Mouse (Mus musculus) ES-CJ7 (cell line): ENCODE results near the gene Runx2.

Experiments used
- DNase-seq: peaks from one replicate; pipeline ENCODE4 v3.0.0; 2011; ENCODE audit warnings: low read depth, low spot score

The Runx2 gene

DNA sequence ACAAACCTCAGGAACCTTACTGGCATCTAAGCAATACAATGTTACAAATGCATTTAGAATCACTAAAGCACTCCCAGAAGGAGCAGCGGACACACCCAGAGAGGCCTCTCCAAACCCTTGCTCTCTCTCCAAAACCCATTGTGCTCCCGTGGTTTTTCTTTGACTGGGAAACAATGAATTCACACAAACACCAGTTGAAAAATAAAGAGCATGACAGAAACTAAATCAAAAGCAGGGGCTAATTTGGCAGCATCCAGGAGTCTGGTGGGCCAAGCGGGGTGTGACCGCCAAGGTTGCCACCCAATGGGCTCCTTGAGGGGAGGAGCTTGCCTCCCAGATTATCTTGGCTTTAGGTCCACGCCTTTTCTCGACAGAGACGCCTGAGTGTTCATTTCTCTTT, 341.9 kb downstream of the Runx2 start:
- peak; percentile 87 for DNase-seq

DNA sequence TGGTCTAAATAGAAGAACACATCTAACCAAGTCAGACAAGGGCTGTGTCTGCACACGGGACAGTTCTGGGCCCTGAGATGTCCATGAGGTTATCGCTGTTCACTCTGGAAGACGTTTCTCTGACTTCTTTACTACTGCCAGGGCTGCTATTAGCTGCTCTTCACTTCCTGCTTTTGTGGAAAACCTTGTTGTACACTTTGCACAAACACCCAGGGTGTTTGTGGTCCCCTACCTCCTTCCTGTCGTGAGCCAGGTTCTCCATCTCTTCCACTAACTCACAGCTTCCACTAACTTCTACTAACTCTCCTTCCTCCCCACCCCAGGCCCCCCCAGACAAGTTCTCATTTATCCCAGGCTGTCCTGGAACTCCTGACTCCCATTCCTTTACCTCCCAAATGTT, 350.9 kb downstream of the Runx2 start:
- no peak for DNase-seq

GRCm38 (mm10) chr17:44460156-44460555, 354.4 kb downstream of the Runx2 start:
- DNase-seq, result no peak

GRCm38 (mm10) chr17:44459029-44459428, 355.6 kb downstream of the Runx2 start:
- DNase-seq, result no peak

DNA sequence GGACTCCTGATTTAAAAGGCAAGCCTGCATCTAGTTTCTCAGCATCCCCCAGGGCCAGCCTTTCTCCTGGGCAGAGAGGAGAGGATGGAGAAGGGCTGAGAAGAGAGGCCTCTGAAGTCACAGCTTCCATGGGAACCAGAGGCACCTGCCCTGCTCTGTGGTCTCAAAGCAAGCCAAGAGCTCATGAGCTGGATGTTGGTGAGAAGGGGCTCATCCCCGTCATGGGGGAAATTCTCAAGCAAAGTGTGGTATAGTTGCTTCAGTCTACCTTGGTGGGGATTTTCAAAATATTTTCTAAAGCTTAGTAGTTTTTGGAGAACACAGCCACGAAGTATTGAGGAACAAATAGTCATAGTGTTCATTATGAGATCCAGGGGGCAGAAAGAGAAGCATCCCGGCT, 357.9 kb downstream of the Runx2 start:
- no peak for DNase-seq

GRCm38 (mm10) chr17:44455681-44456600, 358.7 kb downstream of the Runx2 start:
- DNase-seq, result peak; percentile 45

DNA sequence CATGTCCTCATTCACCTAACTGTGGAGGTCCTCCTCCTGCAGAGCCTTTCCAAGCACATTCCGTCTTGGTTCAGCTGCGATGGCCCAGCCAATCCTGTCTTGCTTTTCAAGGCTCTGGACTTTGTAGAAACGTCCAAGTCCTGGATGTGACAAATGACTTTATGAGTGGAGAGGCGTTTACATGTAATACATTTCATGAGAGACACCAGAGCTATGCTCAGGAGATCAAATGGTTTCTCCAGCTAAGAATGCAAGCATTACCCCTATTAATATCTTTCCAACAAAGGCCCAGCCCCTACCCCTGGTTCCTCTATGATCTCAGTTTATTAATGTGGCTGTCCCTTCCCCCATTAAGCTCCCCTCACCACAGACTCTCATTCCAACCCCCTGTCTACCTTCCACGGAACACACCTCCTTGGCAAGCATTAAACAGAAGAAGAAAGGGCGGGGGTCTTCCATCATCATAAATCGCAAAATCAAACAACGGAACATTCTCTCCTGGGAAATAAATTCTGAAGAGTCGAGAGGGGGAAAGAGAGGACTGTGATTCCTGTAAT, 364.6 kb downstream of the Runx2 start:
- DNase-seq, result no peak
